Mouse (Mus musculus) ES-E14 (cell line): Measurements from ENCODE around the gene Gm11639. TPM values are rescaled to one million over a fixed set of nuclear protein-coding genes. Genes with fewer than 3 reads are reported as not detected.

Experiments used
- DNase-seq: peaks from one replicate; pipeline ENCODE4 v3.0.0-alpha.2; 2013; ENCODE audit warnings: low read depth, low spot score
- H3K27ac ChIP-seq: 2 replicates; pipeline ENCODE4 v1.5.1; 2012; ENCODE audit warnings: low read depth, mild to moderate bottlenecking, low read length, moderate library complexity, mixed read lengths; ENCODE audit not compliant: poor library complexity, insufficient read depth, severe bottlenecking
- H3K36me3 ChIP-seq: 2 replicates; pipeline ENCODE4 v1.6.1; 2012; ENCODE audit warnings: mild to moderate bottlenecking, low read length, moderate library complexity, mixed read lengths; ENCODE audit not compliant: control insufficient read depth, poor library complexity, insufficient read depth, severe bottlenecking
- H3K4me1 ChIP-seq, 2 experiments: fragments of 150-350 bp in 1 of 2; sonication (generic) in 1 of 2; 2 replicates each; pipeline ENCODE4 v1.6.1; 2012; ENCODE audit warnings: low read length in 2 of 2, mild to moderate bottlenecking in 1 of 2, mixed read lengths in 1 of 2; ENCODE audit not compliant: control insufficient read depth in 2 of 2, insufficient read depth in 2 of 2, poor library complexity in 1 of 2
- H3K4me3 ChIP-seq, 2 experiments: fragments of 150-350 bp in 1 of 2; sonication (generic) in 1 of 2; 2 replicates each; pipeline ENCODE4 v1.5.1; 2012; ENCODE audit warnings: low read length in 2 of 2, low read depth in 1 of 2, mild to moderate bottlenecking in 1 of 2, mixed read lengths in 1 of 2; ENCODE audit not compliant: insufficient read depth in 1 of 2, poor library complexity in 1 of 2, severe bottlenecking in 1 of 2
- H3K9ac ChIP-seq: 2 replicates; pipeline ENCODE4 v1.6.1; 2012; ENCODE audit warnings: low read depth, mild to moderate bottlenecking, low read length, mixed read lengths; ENCODE audit not compliant: poor library complexity, insufficient read depth, severe bottlenecking
- H3K9me3 ChIP-seq: fragments of 150-350 bp; sonication (generic); 2 replicates; pipeline ENCODE4 v1.6.1; 2012; ENCODE audit warnings: low read depth, mild to moderate bottlenecking, low read length; ENCODE audit not compliant: control insufficient read depth, insufficient read depth
- CHD2 ChIP-seq: IDR thresholded peaks from 2 replicates; pipeline ENCODE4 v1.6.1; 2014; ENCODE audit warnings: mild to moderate bottlenecking, low read depth, low read length, inconsistent platforms
- HCFC1 ChIP-seq: IDR thresholded peaks from 2 replicates; pipeline ENCODE4 v1.6.1; 2012; ENCODE audit warnings: low read length, inconsistent platforms, borderline replicate concordance; ENCODE audit not compliant: insufficient read depth
- MAFK ChIP-seq: IDR thresholded peaks from 2 replicates; pipeline ENCODE4 v1.6.1; 2014; ENCODE audit warnings: mild to moderate bottlenecking, low read depth, low read length, inconsistent platforms; ENCODE audit not compliant: insufficient read depth
- ZC3H11A ChIP-seq: IDR thresholded peaks from 2 replicates; pipeline ENCODE4 v1.6.1; 2012; ENCODE audit warnings: low read depth, mild to moderate bottlenecking, inconsistent platforms, low read length, borderline replicate concordance
- ZNF384 ChIP-seq: IDR thresholded peaks from 2 replicates; pipeline ENCODE4 v1.6.1; 2012; ENCODE audit warnings: low read depth, low read length, inconsistent platforms
- in situ Hi-C, 2 experiments: fragments of 600-800 bp; cut with MboI; formaldehyde crosslinking; loops; one replicate each; pipeline ENCODE4 v1.15.1; 2025; ENCODE audit warnings: low sequenced_read_pairs in 2 of 2, inconsistent platforms in 1 of 2; ENCODE audit not compliant: unreplicated experiment in 2 of 2
- total RNA-seq: library from RNA; depleted of rRNA; stranded (reverse); fragments of 300-350 nt; gene quantifications from 2 replicates; pipeline ENCODE4 v1.2.3, GENCODE M21; 2012

The Gm11639 gene
- total RNA-seq, 1 experiment: 0.36 TPM

- in situ Hi-C loops: loop anchor here in 1 of 2 experiments (25.0 kb wide), 1 partner anchor 1187 kb away; the partner anchor contains the start of genes Arf2 and Nsf
- no peak overlapping the region for H3K4me3 ChIP-seq
- no peak for TF ChIP-seq ZC3H11A
- TF ChIP-seq MAFK: no peak
- peaks cover 4 to 31% of the 10 kb centered on the region in 2 experiments; a peak in 3 of 4 replicates for H3K4me1 ChIP-seq
- no peak overlapping the region; the same call in 1 of the 2 replicates for H3K27ac ChIP-seq
- no peak overlapping the region for H3K9ac ChIP-seq
- no peaks in the 10 kb centered on the region for H3K9me3 ChIP-seq
- DNase-seq: no peak
- H3K36me3 ChIP-seq: no peaks in the 10 kb centered on the region
Measured at GRCm38 (mm10) chr11:105149766-105150165, 464.3 kb downstream of the Gm11639 start.

DNA sequence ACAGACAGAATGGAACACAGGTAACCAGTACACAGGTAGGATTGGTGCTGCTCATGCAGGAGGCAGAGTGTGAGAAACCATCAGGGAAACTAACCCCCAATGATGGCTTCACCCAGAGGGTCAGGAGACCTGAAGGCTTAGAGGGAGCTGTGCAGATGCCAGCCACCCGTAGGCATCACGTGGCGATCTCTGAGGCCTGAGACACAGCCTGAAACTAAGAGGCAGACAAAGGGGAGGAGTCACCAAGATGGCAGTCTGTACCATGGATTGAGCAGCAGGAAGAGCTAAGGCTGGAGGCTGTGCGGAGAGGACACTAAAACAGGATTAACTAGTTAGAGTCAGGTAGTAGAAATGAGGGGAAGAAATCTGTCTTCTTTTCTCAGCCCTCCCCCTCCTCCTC lies 465.2 kb downstream of the Gm11639 start:
- TF ChIP-seq CHD2: no peak
- TF ChIP-seq ZC3H11A: no peak
- no peak for TF ChIP-seq MAFK
- no peak for TF ChIP-seq HCFC1
- TF ChIP-seq ZNF384: no peak
- H3K4me1 ChIP-seq: peaks cover 4 to 31% of the 10 kb centered on the region in 2 experiments; a peak in 3 of 4 replicates
- peak overlapping the region; percentile 77 for H3K27ac ChIP-seq
- in situ Hi-C loops: loop anchor here in 1 of 2 experiments (25.0 kb wide), 1 partner anchor 1188 kb away; the partner anchor contains the start of genes Arf2 and Nsf
- no peaks in the 10 kb centered on the region for H3K36me3 ChIP-seq
- peak overlapping the region; percentile 65; the same call in 1 of the 2 replicates for H3K9ac ChIP-seq
- H3K9me3 ChIP-seq: no peaks in the 10 kb centered on the region
- DNase-seq: no peak
- H3K4me3 ChIP-seq: peak overlapping the region in 1 of 2 experiments; percentile 22; a peak in 2 of 4 replicates

- H3K27ac ChIP-seq: peak overlapping the region; percentile 77
- peak overlapping the region; percentile 65 for H3K9ac ChIP-seq
- TF ChIP-seq ZNF384 (no peak), HCFC1 (no peak), CHD2 (peak; percentile 28; the same call in 1 of the 2 replicates), ZC3H11A (no peak), MAFK (peak; percentile 73)
- H3K9me3 ChIP-seq: no peaks in the 10 kb centered on the region
- H3K36me3 ChIP-seq: no peaks in the 10 kb centered on the region
- in situ Hi-C loops: loop anchor here in 1 of 2 experiments (25.0 kb wide), 1 partner anchor 1189 kb away; the partner anchor contains the start of genes Arf2 and Nsf
- H3K4me3 ChIP-seq: peak overlapping the region in 1 of 2 experiments; percentile 37; a peak in 2 of 4 replicates
- no peak for DNase-seq
- H3K4me1 ChIP-seq: peaks cover 6 to 35% of the 10 kb centered on the region in 2 experiments; a peak in 3 of 4 replicates
Measured at GRCm38 (mm10) chr11:105151226-105152016, 465.9 kb downstream of the Gm11639 start.

GRCm38 (mm10) chr11:105152017-105152300 lies 466.5 kb downstream of the Gm11639 start:
- Histone ChIP-seq H3K4me3 (no peak overlapping the region), H3K9me3 (no peaks in the 10 kb centered on the region), H3K9ac (no peak overlapping the region; the same call in 1 of the 2 replicates), H3K4me1 (peaks cover 8 to 38% of the 10 kb centered on the region in 2 experiments; a peak in 3 of 4 replicates), H3K27ac (peak overlapping the region; percentile 77), H3K36me3 (no peaks in the 10 kb centered on the region)
- DNase-seq: no peak
- in situ Hi-C loops: loop anchor here in 1 of 2 experiments (25.0 kb wide), 1 partner anchor 1190 kb away; the partner anchor contains the start of genes Arf2 and Nsf
- TF ChIP-seq HCFC1: no peak
- TF ChIP-seq ZNF384: peak; percentile 83
